Mouse (Mus musculus) embryonic stem cell, embryonic (primary cell): ENCODE results near the gene Wdr20.

ENCODE experiments used
- CTCF ChIA-PET, 4 experiments: fragments of 300-600 bp in 2 of 4; fragments of 350-600 bp in 2 of 4; sonication (Branson Sonifier 250); formaldehyde crosslinking; loops; one replicate each; lab custom pipeline; 2022; ENCODE audit warnings: inconsistent platforms in 2 of 4; lab: Charles Lee
- POLR2A ChIA-PET, 4 experiments: fragments of 300-600 bp in 2 of 4; fragments of 350-600 bp in 2 of 4; sonication (Branson Sonifier 250); formaldehyde crosslinking; loops; one replicate each; lab custom pipeline; 2022; ENCODE audit warnings: antibody characterized with exemption in 4 of 4, inconsistent platforms in 1 of 4; lab: Charles Lee

Gene Wdr20

DNA sequence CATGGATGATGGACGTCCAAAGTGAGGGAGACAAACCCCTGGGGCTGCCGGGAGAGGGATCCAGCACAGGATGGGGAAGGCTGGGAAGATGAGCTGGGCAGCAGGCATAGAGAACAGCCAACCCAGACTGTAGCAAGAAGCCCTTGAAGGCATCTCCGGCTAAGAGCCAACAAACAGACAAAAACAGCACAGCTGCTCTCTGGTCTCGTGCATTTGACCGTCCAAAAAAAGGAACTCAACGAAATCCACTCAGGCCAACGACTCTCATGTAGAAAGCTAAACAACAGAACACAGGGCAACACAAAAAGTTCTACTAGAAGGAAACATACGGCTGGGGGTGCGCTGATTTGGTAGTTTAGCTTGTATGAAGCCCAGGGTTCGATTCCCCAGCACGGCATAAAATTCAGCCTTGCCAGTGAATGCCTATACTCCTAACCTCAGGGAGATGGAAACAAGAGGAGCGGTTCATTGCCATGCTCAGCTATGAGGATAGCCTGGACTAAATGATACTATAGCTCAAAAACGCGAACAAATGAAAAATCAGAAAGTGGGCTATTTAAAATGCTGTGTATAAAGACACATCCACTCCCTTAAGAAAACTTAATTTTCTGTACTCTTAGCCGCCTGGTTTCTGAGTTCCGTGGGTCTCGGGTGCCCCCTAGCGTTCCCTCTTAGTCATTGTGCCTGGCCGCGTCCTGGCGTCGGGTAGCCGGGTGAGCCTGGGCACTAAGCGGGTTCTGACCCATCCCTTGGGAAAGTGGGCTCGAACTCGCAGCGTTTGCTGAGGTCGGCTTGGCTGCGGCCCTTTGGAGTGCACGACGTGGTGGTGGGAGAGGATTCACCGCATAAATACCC lies 105.7 kb downstream of the Wdr20 start:
- ChIA-PET CTCF (interaction anchor here (0.7 to 2.8 kb wide), 12 partner anchors 16 to 427 kb away, joined by 3 to 13 read pairs (median 4); partner anchors contain the start of gene Hsp90aa1 (in 1 of the 4)), POLR2A (interaction anchor here in 3 of 4 experiments (0.5 to 7.0 kb wide), 34 partner anchors 9 to 427 kb away, joined by 3 to 63 read pairs (median 4); partner anchors contain the start of genes Hsp90aa1 (in 3 of the 3), Rcor1 (in 2 of the 3) and Wdr20 (in 1 of the 3))

DNA sequence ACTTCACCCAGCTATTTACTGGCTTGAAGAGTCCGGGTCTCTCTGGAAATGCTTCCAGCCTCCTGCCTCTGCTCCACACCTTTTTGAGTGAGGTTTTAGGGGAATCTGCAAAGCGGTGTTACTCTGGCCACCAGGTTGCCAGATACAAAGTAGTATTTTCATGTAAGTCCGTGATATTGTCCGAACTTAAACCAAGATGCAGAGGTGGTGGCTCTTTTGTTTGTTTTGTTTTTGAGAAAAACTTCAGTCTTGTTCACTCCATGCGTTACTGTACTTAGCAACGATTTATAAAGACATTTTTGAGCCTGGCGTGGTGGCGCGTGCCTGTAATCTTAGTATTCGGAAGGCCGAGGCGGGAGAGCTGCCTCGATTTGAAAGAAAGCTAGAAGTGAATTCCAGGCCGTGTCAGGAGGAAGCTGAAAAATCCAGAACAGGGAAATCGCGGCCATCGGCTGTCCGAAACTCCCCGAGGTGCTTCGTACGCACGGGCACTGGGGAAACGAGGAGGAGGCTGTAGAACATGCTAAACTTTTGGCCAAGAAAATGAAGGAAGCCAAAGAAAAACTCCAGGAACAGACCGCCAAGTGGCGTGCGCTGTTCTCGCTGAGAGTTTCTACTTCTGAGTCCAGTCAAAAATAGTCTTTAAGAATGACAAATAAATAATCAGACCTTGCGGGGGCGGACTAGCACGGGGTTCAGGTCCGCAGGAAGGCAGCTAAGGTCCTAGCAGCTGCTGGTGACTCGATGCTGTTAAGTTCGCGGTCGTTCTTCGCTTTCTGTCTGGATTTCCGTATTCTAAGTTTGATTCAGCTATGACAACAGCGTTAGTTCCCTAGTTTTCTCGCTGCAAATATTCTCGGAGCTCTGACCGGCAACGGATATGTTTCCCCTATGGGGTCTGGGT lies 106.7 kb downstream of the Wdr20 start:
- ChIA-PET POLR2A (interaction anchor here (0.6 to 7.0 kb wide), 53 partner anchors 7 to 428 kb away, joined by 3 to 63 read pairs (median 4); partner anchors contain the start of genes Hsp90aa1 (in 3 of the 4), Cinp (in 1 of the 4), Rcor1 (in 1 of the 4) and Wdr20 (in 1 of the 4)), CTCF (interaction anchor here in 2 of 4 experiments (1.1 to 2.8 kb wide), 6 partner anchors 59 to 428 kb away, joined by 3 to 13 read pairs (median 10); partner anchors contain the start of gene Hsp90aa1 (in 1 of the 2))

DNA sequence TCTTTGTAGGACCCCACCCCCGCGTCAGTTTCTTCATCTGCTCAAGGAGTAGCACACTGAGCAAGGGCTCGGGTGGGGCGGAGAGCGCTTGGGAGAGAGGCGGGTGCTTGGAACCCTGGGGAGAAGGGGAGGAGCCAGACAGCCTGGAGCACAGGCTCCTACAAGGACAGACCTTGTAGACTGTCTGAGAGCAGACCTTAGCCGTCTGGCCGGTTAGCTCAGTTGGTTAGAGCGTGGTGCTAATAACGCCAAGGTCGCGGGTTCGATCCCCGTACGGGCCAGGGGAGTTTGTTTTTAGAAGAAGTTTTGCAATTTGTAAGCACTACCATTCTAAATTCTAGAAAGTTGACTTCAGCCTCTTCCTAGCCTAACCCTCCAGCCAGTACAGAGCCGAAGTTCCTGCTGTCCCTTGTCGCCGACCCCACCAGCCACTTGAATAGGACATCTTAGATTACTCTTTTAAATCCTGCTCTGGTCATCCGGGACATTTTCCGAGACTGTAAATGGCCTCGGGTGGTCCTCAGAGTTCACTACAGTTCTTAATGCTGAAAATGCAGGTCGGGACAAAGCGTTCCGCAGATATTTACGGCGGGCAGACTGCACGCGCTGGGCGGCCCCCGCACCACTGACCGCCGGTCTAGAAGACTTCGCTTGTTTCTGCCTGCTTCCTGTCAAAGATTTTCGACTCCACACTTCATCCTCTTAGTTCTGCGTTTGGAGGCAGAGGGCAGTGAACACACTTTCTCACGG lies 107.6 kb downstream of the Wdr20 start:
- CTCF ChIA-PET, result interaction anchor here in 2 of 4 experiments (1.1 to 2.8 kb wide), 6 partner anchors 60 to 429 kb away, joined by 3 to 13 read pairs (median 10); partner anchors contain the start of gene Hsp90aa1 (in 1 of the 2)
- POLR2A ChIA-PET, result interaction anchor here (0.6 to 7.0 kb wide), 50 partner anchors 8 to 429 kb away, joined by 3 to 63 read pairs (median 4); partner anchors contain the start of genes Hsp90aa1 (in 3 of the 4), Cinp (in 1 of the 4), Rcor1 (in 1 of the 4) and Wdr20 (in 1 of the 4)

DNA sequence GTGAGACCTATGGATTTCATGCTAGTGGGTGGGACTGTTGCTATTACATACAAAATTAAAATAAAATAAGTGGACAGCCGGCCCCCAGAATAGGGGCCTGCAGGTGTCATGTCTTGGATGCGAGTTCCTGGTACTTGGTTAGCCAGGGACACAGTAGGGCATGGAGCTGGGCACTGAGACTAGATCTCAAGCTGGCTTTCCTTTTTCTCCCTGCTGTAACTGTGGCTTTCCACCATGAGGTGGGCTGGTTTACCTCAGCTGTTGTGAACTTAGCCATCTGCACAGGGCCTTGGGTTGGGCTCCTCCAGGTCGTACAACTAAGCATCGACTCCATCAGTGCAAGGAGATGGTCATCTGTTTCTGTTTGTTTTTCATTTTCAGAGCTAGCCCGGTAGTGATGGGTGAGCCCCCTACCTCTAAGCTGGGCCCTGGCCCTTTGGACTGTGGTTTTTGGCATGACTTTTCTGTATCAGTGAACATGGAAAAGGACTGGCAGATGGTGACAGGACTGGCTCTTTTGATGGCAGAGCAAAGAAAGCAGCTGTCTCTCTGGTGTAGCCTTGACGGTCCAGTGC lies 108.5 kb downstream of the Wdr20 start:
- POLR2A ChIA-PET, result interaction anchor here in 3 of 4 experiments (0.6 to 7.0 kb wide), 30 partner anchors 8 to 870 kb away, joined by 3 to 63 read pairs (median 4); partner anchors contain the start of gene Hsp90aa1 (in 3 of the 3)
- CTCF ChIA-PET, result interaction anchor here in 2 of 4 experiments (0.5 kb wide), 2 partner anchors 13 to 42 kb away, joined by 3 to 7 read pairs; no protein-coding TSS in a partner anchor

DNA sequence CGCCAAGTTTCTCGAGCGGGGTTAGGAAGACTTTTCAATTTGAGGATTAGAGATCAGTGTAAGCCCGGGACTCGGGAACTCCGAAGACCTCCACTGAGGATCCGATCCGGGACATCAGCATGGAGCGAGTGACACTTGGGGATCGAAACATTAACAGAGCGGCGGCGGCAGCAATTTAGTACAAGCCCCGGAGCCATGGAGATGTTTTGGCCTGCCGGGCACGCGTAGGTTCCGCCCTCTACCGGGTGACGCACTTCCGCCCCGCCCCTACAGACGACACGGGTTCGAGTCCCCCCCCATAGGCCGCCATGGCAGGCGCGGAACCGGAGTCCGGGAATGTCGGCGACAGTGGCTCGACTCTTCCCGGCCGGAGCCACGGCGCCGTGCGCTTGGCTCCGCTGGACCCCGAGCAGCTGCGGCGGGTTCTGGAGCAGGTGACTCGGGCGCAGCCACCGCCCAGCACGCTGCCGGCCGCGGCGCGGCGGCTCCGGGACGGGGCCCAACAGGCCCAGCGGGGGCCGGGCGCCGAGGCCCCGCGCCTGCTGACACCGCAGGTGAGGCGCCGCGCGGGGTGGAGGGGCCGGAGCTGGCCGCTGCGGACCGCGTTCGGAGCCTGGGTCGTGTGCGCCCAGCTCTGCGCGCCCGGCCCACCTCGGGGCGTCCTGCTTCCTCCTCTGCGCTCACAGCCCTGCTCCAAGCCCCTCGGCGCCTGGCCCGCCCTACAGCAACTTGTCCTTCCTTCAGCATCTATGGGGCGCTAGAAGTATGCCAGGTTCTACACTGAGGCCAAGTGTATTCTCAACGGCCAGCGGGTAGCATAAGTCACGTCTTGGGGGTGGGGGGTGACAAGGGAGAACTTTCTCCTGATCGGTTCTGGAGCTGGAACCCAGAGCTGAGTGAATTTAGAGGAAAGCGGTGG lies 112.5 kb downstream of the Wdr20 start, which contains the start of gene Zfp839:
Gene Zfp839, plus strand, starts transcription at position 244 of the 919 bp plus-strand sequence.
- CTCF ChIA-PET, result interaction anchor here in 3 of 4 experiments (1.0 to 2.0 kb wide), 5 partner anchors 12 to 176 kb away, joined by 3 to 7 read pairs (median 3); no protein-coding TSS in a partner anchor
- POLR2A ChIA-PET, result interaction anchor here (0.8 to 6.4 kb wide), 30 partner anchors 9 to 433 kb away, joined by 3 to 41 read pairs (median 3); partner anchors contain the start of gene Hsp90aa1 (in 1 of the 4)

DNA sequence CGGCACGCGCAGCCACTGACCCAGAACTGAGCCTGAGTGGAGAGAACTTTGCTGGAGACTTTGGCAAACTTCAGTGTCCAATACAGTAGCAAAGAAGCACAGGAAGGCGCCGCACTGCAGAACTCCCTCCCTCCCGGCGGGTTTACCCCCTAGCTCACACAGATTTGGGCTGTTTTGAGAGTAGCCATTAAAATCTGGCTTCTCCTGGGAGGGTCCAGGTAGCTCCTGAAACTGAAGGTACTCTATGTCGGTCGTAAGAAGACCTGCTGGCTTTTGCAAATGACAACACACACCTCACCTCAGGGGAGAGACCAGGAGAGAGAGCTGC lies 113.1 kb downstream of the Wdr20 start:
- ChIA-PET POLR2A (interaction anchor here (0.8 to 6.4 kb wide), 32 partner anchors 8 to 434 kb away, joined by 3 to 41 read pairs (median 3); partner anchors contain the start of gene Hsp90aa1 (in 1 of the 4)), CTCF (interaction anchor here in 3 of 4 experiments (0.6 to 2.0 kb wide), 6 partner anchors 11 to 177 kb away, joined by 3 to 7 read pairs (median 3); no protein-coding TSS in a partner anchor)

DNA sequence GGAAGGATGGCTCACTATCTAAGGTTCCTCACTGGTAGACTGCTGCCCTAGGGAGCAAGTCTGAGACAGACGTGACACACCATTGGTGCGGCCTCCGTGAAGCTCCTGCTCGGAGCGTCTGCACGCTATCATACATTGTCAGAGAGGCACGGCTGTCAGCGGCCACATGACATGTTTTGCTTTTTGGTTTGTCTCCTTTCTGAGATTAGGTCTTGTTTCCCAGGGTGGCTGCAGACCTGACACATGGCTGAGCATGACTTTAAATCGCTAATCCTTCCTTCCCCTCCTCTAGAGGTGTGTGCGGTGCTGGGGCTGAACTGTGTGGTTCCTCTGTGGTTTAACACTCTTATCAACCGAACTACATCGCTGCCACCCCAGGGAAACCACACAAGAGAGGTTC lies 113.7 kb downstream of the Wdr20 start:
- ChIA-PET CTCF (interaction anchor here in 3 of 4 experiments (0.6 to 2.0 kb wide), 6 partner anchors 11 to 177 kb away, joined by 3 to 7 read pairs (median 3); no protein-coding TSS in a partner anchor), POLR2A (interaction anchor here (0.8 to 6.4 kb wide), 30 partner anchors 9 to 434 kb away, joined by 3 to 41 read pairs (median 4); partner anchors contain the start of genes Hsp90aa1 (in 1 of the 4) and Wdr20 (in 1 of the 4))

DNA sequence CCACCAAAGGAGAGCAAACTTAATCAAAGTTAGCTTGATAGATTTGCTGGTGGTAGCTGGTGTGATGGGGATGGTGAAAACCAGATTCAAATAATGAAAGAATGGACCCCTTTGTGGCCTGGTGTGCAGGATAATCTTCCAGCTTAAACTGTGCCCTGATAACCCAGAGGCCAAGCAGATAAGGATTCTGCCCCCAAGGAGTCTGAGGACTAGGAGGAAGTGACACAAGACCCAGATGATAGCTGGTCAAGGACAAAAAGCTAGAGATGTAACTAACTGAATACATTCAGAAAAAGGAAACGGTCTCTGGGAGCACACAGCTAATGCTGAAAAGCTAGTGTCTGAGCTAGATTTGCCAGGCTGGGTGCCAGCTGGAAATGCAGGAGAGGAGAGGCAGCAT lies 114.2 kb downstream of the Wdr20 start:
- ChIA-PET CTCF (interaction anchor here in 2 of 4 experiments (0.7 to 2.0 kb wide), 3 partner anchors 11 to 178 kb away, joined by 3 to 4 read pairs (median 3); no protein-coding TSS in a partner anchor), POLR2A (interaction anchor here in 2 of 4 experiments (0.9 to 6.4 kb wide), 16 partner anchors 9 to 250 kb away, joined by 3 to 41 read pairs (median 5); partner anchors contain the start of genes Hsp90aa1 (in 1 of the 2) and Wdr20 (in 1 of the 2))
